Mouse (Mus musculus) lung, embryonic 16.5 days (tissue): ENCODE data around the gene Gm9733. TPM values are rescaled to one million over a fixed set of nuclear protein-coding genes. Genes with fewer than 3 reads are reported as not detected.

Experiments used
- ATAC-seq: fragments of 200-750 bp; cut with Nextera tagmentation; 2 replicates; pipeline ENCODE4 v1.8.0; 2017; ENCODE audit warnings: low read depth, mild to moderate bottlenecking, moderate library complexity
- H3K27ac ChIP-seq: fragments of 300-500 bp; sonication (generic); 2 replicates; pipeline ENCODE4 v1.5.1; 2014; ENCODE audit warnings: mild to moderate bottlenecking, control low read depth, low read length
- H3K27me3 ChIP-seq: fragments of 300-500 bp; sonication (generic); 2 replicates; pipeline ENCODE4 v1.6.1; 2014; ENCODE audit warnings: low read depth, low read length, mixed read lengths; ENCODE audit not compliant: control insufficient read depth, insufficient read depth
- H3K36me3 ChIP-seq: fragments of 300-500 bp; sonication (generic); 2 replicates; pipeline ENCODE4 v1.6.1; 2014; ENCODE audit warnings: low read length; ENCODE audit not compliant: control insufficient read depth, insufficient read depth
- H3K4me1 ChIP-seq: fragments of 300-500 bp; sonication (generic); replicated peaks from 2 replicates; pipeline ENCODE4 v1.6.1; 2014; ENCODE audit warnings: low read length, mixed read lengths; ENCODE audit not compliant: control insufficient read depth, insufficient read depth
- H3K4me2 ChIP-seq: fragments of 300-500 bp; sonication (generic); 2 replicates; pipeline ENCODE4 v1.6.1; 2014; ENCODE audit warnings: low read depth, low read length, control low read depth
- H3K4me3 ChIP-seq: fragments of 300-500 bp; sonication (generic); 2 replicates; pipeline ENCODE4 v1.5.1; 2014; ENCODE audit warnings: mild to moderate bottlenecking, low read length, control low read depth
- H3K9ac ChIP-seq: fragments of 300-500 bp; sonication (generic); 2 replicates; pipeline ENCODE4 v1.6.1; 2014; ENCODE audit warnings: low read length, control low read depth
- H3K9me3 ChIP-seq: fragments of 300-500 bp; sonication (generic); 2 replicates; pipeline ENCODE4 v1.6.1; 2016; ENCODE audit warnings: low read length; ENCODE audit not compliant: control insufficient read depth
- WGBS: fragments of 180-500 bp; shearing (Covaris S2); extraction: QIAGEN DNeasy Blood & Tissue Kit; methylation state at CpG from one replicate; pipeline ENCODE4 v1.1.7; 2014; 5-methylcytosine and 5-hydroxymethylcytosine counted together
- polyA plus RNA-seq: library from polyadenylated mRNA; unstranded; fragments of >200 nt; fragmentation: Nextera tagmentation; extraction: Ambion mirVana; gene quantifications from 2 replicates; pipeline ENCODE4 v1.2.1, GENCODE M21; 2015

Gene Gm9733
- polyA plus RNA-seq, 1 experiment from 2014 or later, result 0.70 TPM

DNA sequence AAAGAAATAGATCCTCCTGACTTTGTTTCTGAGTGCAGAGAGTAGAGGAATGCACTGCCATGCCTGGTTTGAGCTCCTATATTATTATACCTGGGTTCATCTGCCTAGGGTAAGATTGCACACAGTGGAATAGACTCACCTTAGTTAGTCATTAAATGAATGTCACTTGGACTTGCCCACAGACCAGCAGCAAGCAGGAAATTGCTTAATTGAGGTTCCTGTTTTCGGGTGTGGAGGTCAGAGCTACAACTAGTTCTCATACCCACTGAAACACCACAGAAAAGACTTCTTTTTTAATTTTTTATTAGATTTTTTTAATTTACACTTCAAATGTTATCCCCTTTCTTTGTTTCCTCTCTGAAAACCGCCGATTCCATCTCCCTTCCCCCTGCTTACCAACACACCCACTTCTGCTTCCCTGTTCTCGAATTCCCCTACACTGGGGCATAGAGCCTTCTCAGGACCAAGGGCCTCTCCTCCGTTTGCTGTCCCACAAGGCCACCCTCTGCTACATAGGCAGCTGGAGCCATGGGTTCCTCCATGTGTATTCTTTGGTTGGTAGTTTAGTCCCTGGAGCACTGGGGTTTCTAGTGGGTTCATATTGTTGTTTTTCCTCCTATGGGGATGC lies 56.1 kb downstream of the Gm9733 start:
- no peaks in the 10 kb centered on the region for H3K27me3 ChIP-seq
- H3K9me3 ChIP-seq, result no peaks in the 10 kb centered on the region
- H3K4me3 ChIP-seq, result no peak overlapping the region
- H3K4me2 ChIP-seq, result no peak overlapping the region
- H3K9ac ChIP-seq, result no peak overlapping the region
- H3K4me1 ChIP-seq, result no peaks in the 10 kb centered on the region
- 62% methylated on average over 5 of the region's 5 CpGs for WGBS
- no peak overlapping the region for H3K27ac ChIP-seq
- no peak for ATAC-seq
- no peaks in the 10 kb centered on the region for H3K36me3 ChIP-seq

DNA sequence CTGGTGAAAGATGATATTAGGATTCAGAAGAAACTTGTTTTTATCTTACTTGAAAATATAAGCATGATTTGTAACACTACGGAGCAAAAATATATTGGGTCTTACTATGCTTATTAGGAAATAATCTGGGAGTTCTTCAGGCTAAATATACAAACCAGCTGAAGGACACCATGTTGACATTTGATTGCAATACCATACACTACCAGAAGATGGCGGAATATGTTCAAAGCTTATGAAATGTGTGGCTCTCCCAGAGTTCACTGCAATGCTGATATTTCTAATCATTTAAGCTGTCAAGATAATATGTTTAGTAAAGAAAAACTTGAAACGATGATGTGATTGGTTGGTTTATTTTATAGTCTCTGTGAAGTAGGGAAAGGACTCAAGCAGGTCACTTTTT lies 67.7 kb downstream of the Gm9733 start:
- no peak overlapping the region for H3K4me2 ChIP-seq
- no peaks in the 10 kb centered on the region for H3K4me1 ChIP-seq
- no peak for ATAC-seq
- H3K9ac ChIP-seq, result no peak overlapping the region
- H3K27me3 ChIP-seq, result no peaks in the 10 kb centered on the region
- no peaks in the 10 kb centered on the region for H3K36me3 ChIP-seq
- no peak overlapping the region for H3K27ac ChIP-seq
- no peak overlapping the region for H3K4me3 ChIP-seq
- H3K9me3 ChIP-seq, result no peaks in the 10 kb centered on the region
- 5% methylated on average over 3 of the region's 3 CpGs for WGBS

DNA sequence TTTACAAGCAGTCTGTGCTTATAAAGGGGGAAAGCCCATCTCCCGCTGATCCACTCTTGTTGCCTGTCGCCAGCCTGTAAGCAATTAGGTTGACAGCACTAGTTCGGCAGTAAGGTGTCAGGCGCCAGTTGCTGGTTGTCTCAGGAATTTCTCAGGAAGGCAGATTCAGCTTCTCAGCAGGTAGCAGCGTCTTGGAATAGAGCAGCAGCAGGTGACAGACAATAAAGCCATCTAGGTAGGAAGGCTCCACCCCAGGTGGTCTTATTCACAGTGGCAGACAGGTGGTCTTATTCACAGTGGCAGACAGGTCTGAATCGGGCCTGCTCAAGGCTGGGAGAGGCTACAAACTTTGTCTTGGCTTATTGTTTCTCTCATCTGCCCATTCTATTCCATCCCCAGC lies 76.4 kb downstream of the Gm9733 start:
- no peak overlapping the region for H3K27ac ChIP-seq
- no peak overlapping the region for H3K4me2 ChIP-seq
- H3K27me3 ChIP-seq, result no peaks in the 10 kb centered on the region
- no peaks in the 10 kb centered on the region for H3K9me3 ChIP-seq
- 76% methylated on average over 6 of the region's 6 CpGs for WGBS
- ATAC-seq, result no peak
- no peaks in the 10 kb centered on the region for H3K36me3 ChIP-seq
- H3K9ac ChIP-seq, result no peak overlapping the region
- no peaks in the 10 kb centered on the region for H3K4me1 ChIP-seq
- H3K4me3 ChIP-seq, result no peak overlapping the region

Other genes with a start within 250 kb of the Gm9733 start
- gene Sirpb1a, start 94.2 kb upstream of the Gm9733 start, polyA plus RNA-seq, result 0.23 TPM in 1 of 2 replicates, not detected in the other
- 0.25 and 0.31 TPM in 2 replicates for gene Sirpb1b, start 242.8 kb upstream of the Gm9733 start, polyA plus RNA-seq